Mouse (Mus musculus): ENCODE results near the gene Rnf144b. TPM values are rescaled to one million over a fixed set of nuclear protein-coding genes. Genes with fewer than 3 reads are reported as not detected.

The Rnf144b gene
- polyA plus RNA-seq, 1 experiment from 2014 or later, result 1.3 TPM

Other genes starting within 250 kb of the Rnf144b start
- 10.4 and 14.1 TPM in 2 replicates for gene Kif13a, start 192.8 kb upstream of the Rnf144b start, polyA plus RNA-seq (2014; fragmentation: Nextera tagmentation; extraction: Ambion mirVana)
- gene Nhlrc1, start 107.8 kb upstream of the Rnf144b start, polyA plus RNA-seq (2014; fragmentation: Nextera tagmentation; extraction: Ambion mirVana), result 14.6 and 15.1 TPM in 2 replicates
- gene Kdm1b, start 79.2 kb upstream of the Rnf144b start, polyA plus RNA-seq (2014; fragmentation: Nextera tagmentation; extraction: Ambion mirVana), result 18.3 and 21.5 TPM in 2 replicates
- gene Tpmt, start 77.9 kb upstream of the Rnf144b start, polyA plus RNA-seq (2014; fragmentation: Nextera tagmentation; extraction: Ambion mirVana), result 21.0 and 21.5 TPM in 2 replicates
- gene Dek, start 16.5 kb upstream of the Rnf144b start, polyA plus RNA-seq (2014; fragmentation: Nextera tagmentation; extraction: Ambion mirVana), result 93.0 and 100.0 TPM in 2 replicates